Mouse (Mus musculus) liver, adult 2 months (tissue): ENCODE measurements around the gene Nlrp3.

ENCODE experiments used
- CTCF ChIP-seq: fragments of 200-500 bp; IDR thresholded peaks from 2 replicates; pipeline ENCODE4 v1.5.1; 2011; ENCODE audit warnings: low read depth, low read length, control low read depth
- POLR2A ChIP-seq: fragments of 200-500 bp; IDR thresholded peaks from 2 replicates; pipeline ENCODE4 v1.6.1; 2011; ENCODE audit warnings: low read length, control low read depth; ENCODE audit not compliant: insufficient read depth; ENCODE audit errors: extremely low read depth

DNA sequence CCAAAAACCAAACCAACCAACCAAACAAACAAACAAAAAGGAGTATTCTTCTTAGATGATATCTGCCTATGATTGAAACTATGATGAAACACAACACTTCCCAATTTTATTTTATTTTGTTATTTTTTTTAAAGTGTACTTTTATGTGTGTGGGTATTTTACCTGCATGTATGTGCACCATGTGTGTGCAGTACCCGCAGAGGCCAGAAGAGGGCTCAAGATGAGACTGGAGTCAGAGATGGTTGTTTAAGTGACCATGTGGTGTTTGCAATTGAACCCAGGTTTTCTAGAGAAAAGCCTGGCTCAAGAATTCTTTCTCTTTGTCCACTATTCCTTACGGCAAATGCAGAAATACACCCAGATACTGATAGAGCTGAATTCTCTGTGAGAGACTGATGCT lies 17.2 kb upstream of the Nlrp3 start:
- TF ChIP-seq POLR2A (no peak), CTCF (no peak)
